Mouse (Mus musculus) bone marrow, adult 2 months (tissue): ENCODE data around the gene Gm28308. TPM values are rescaled to one million over a fixed set of nuclear protein-coding genes. Genes with fewer than 3 reads are reported as not detected.

Source experiments
- H3K27ac ChIP-seq: fragments of 200-500 bp; 2 replicates; pipeline ENCODE4 v1.5.1; 2012; ENCODE audit warnings: low read depth, mild to moderate bottlenecking, control low read depth, inconsistent platforms, low read length; ENCODE audit not compliant: control insufficient read depth, poor library complexity, insufficient read depth
- H3K4me1 ChIP-seq: fragments of 200-500 bp; 2 replicates; pipeline ENCODE4 v1.6.1; 2011; ENCODE audit warnings: low read length; ENCODE audit not compliant: control insufficient read depth, insufficient read depth
- H3K4me3 ChIP-seq: fragments of 200-500 bp; replicated peaks from 2 replicates; pipeline ENCODE3; 2011; ENCODE audit warnings: mild to moderate bottlenecking, low read depth, low read length, control low read depth; ENCODE audit not compliant: control insufficient read depth
- CTCF ChIP-seq: fragments of 200-500 bp; IDR thresholded peaks from 2 replicates; pipeline ENCODE4 v1.5.1; 2011; ENCODE audit warnings: low read length, control low read depth; ENCODE audit not compliant: control insufficient read depth, insufficient read depth
- POLR2A ChIP-seq: fragments of 200-500 bp; IDR thresholded peaks from 2 replicates; pipeline ENCODE4 v1.6.1; 2011; ENCODE audit warnings: low read depth, mild to moderate bottlenecking, control low read depth, low read length, borderline replicate concordance; ENCODE audit not compliant: control insufficient read depth
- WGBS: fragments of 180-500 bp; shearing (Covaris S2); methylation state at CpG from one replicate; pipeline ENCODE4 v1.1.7; 2018; 5-methylcytosine and 5-hydroxymethylcytosine counted together
- polyA plus RNA-seq: library from polyadenylated mRNA; stranded (reverse); fragments of >200 nt; gene quantifications from 2 replicates; pipeline ENCODE4 v1.2.4, GENCODE M21; 2011; ENCODE audit warnings: low replicate concordance; ENCODE audit not compliant: missing spikeins, insufficient read depth, insufficient read length

Gm28308 gene
- polyA plus RNA-seq, 1 experiment = not detected

DNA sequence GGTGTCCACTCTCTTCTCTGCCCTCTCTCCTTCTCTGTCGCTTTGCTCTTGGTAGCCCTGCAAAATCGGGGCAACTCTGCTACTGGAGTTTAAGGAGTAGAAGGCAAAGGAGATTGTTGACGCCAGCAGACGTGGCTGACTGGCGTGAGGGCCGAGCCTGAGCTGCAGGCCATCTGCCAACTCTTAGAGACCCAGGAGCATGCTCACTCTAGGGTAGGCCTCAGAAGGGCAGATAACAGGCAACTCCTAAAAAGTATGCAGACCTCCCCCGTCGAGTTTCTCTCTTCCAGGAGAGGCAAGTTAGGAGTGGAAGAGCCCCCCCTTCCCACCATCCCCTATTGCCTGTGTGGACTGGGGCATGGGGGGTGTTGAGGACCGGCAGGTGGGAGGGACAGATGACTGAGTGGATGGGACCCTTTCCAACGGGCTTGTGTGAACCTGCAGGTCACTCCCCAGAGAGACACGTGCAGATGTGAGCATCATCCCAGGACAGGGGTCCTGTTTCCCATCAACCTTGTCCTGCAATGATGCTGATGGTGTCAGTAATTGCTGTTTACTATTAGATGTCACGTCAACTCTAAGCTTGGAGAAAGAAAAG is 53.9 kb downstream of the Gm28308 start:
- no peak for TF ChIP-seq POLR2A
- Histone ChIP-seq H3K27ac (no peak overlapping the region), H3K4me1 (no peaks in the 10 kb centered on the region), H3K4me3 (no peak overlapping the region)
- WGBS = 31% methylated on average over 12 of the region's 12 CpGs

DNA sequence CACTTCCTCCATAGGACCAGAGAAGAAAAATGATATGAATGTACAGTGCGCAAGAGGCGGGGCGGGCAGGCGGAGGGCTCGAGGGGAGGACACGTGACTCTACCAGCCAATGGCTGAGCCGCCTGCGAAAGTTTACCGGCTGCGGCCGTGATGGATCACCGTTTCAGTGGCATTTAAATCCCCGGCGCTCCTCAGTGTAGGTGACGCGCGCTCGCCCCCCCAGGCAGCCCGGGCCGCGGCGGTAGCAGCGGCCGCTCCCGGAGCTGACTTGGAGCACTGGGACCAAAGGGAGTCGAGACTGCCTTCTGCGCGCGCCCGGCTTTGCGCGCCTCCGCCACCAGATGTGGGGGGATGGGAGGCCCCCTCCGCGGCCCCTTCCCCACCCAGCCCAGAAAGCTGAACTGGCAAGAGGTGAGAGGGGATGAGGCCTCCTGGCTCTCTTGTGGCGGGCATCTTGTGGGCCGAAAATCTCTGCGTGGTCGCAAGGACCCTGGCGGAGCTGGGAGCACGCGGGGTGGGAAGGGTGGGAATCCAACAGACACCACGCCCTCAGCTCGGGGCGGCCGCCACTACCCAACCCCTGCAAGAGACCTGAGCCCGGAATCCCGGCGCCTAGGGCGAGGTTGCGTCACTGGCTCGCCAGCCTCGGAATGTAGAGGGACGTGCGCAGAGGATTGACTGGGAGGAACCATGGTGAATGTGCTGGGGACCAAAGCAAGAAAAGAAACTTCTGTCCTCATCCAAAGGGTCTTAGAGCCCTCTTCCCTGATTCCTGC is 54.7 kb downstream of the Gm28308 start, which contains the start of gene Hoxa1:
TSS of gene Hoxa1 (minus strand) at position 42 of the 776 bp plus-strand sequence.
- Histone ChIP-seq H3K4me3 (peak within 1 kb of the TSS; percentile 48), H3K27ac (no peak within 1 kb of the TSS), H3K4me1 (no peaks in the 10 kb centered on the region)
- under 1% methylated on average over 55 of the region's 55 CpGs for WGBS
- TF ChIP-seq POLR2A = no peak
- TF ChIP-seq CTCF = no peak

DNA sequence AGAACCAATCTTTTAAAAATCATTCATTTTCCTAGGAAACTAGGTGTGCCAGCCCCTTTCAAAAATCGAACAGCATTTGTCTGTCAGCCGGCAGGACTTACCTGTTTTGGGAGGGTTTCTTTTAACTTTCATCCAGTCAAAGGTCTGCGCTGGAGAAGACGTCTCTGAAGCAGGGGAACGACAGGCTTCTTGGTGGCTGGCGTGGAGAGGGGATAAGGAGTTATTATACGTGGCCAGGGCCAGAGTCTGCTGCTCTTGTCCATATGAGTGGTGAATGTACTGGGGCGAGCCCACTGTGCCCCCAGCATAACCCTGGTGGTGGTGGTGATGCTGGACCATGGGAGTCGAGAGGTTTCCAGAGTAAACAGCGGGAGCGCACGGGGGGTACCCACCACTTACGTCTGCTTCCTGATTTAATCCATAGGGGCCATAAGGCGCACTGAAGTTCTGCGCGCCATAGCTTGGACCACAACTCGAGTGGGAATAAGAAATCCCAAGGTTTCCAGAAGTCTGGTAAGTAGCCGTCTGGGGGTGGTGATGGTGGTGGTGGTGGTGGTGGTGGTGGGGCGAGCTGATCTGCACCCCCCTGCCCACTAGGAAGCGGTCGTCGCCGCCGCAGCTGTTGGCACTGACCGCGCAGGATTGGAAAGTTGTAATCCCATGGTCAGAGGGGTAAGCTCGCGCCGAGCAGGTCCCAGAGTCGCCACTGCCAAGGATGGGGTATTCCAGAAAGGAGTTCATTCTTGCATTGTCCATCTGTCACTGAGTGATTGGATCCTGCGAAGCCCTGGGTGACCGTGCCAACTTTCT is 55.5 kb downstream of the Gm28308 start:
- H3K4me1 ChIP-seq = no peaks in the 10 kb centered on the region

DNA sequence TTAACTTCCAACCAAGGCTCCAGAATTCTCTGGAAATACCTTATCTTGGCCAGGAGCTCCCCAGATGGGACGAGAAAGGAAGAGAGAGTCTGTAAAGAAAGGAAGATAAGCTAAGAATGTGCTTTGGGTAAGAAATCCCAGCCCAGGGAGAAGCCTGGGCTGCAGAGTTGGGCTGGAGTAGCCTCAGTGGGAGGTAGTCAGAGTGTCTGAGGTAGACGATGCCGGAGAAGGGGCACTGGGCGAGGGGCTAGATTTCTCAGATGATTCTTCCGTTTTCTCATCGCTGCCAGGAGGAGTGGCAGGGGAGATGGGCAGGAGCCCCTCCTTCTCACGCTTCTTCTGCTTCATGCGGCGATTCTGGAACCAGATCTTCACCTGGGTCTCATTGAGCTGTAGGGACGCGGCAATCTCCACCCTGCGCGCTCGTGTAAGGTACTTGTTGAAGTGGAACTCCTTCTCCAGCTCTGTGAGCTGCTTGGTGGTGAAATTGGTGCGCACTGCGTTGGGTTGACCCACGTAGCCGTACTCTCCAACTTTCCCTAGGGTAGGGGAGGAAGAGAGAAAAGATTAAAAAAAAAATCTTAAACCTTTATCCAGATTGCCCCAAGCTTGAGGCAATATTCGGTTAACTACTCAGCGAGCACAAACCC is 56.5 kb downstream of the Gm28308 start:
- TF ChIP-seq CTCF (no peak), POLR2A (no peak)
- H3K4me3 ChIP-seq = no peak overlapping the region
- no peak overlapping the region for H3K27ac ChIP-seq
- H3K4me1 ChIP-seq = no peaks in the 10 kb centered on the region
- 16% methylated on average over 20 of the region's 20 CpGs for WGBS

More for the DNA sequence above, 55.5 kb downstream of the Gm28308 start:
- WGBS = 4% methylated on average over 32 of the region's 32 CpGs
- Histone ChIP-seq H3K4me3 (peak overlapping the region; percentile 48), H3K27ac (no peak overlapping the region)
- TF ChIP-seq POLR2A = no peak
- no peak for TF ChIP-seq CTCF

DNA sequence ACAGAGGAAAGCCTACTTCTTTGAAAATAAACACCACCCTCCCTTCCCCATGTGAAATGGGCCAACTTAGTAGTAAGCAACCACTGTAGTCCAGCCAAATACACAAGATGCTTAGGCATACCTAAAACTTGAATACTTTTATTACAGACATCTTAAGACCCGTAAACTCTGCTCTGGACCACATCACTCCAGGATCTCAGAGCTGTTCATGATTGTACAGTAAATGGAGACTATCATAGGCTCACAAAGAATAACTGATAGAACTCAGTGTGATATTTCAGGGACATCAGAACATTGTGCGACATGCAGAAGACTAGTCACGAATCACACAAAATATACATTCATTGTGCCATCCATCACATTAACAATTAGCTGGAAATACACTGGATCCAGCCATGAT is 57.7 kb downstream of the Gm28308 start:
- Histone ChIP-seq H3K4me1 (no peaks in the 10 kb centered on the region), H3K4me3 (no peak overlapping the region), H3K27ac (no peak overlapping the region)
- WGBS = 82% methylated on average over 3 of the region's 3 CpGs
- TF ChIP-seq POLR2A (no peak), CTCF (no peak)

DNA sequence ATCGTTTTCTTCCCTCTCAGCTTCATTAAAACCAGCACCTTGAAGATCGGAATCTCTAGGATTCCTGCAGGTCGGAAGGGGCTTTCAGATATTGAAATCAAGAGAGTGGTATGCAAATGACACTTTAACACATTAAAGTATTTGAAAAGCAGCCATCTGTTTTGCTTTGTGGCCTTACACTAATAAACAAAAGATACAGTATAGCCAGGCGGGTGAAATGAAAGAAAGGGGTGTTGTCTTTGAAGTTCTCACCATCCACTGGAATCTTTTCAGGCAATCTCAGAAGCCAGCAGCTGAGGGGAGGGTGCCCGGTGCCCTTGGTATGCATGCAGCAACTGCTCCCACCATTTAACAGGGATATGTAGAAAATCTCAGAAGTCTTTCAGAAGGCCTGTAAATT is 59.1 kb downstream of the Gm28308 start:
- TF ChIP-seq POLR2A (no peak), CTCF (no peak)
- H3K4me1 ChIP-seq = no peaks in the 10 kb centered on the region
- WGBS = 75% methylated on average over 5 of the region's 5 CpGs
- H3K4me3 ChIP-seq = no peak overlapping the region
- H3K27ac ChIP-seq = no peak overlapping the region

DNA sequence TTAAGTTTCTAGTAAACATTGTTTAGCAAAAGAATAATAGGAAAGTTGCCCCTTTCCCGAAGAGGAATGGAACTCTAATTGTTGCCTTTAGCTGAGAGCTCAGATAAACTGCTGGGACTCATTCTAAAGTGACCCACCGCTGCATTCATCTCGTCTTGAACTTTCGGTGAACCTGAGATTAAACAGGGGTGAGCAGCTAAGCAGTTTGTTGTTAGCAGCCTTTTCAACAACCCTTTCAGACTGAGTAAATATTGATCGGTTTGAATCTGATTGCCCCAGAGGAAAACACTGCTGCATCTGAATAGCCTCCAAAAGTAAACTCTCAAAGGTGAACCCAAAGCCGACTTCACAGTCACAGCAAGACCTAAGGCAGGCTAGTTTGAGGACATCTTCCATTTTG is 59.9 kb downstream of the Gm28308 start:
- 24% methylated on average over 6 of the region's 6 CpGs for WGBS
- H3K4me3 ChIP-seq = no peak overlapping the region
- no peak overlapping the region for H3K27ac ChIP-seq
- H3K4me1 ChIP-seq = no peaks in the 10 kb centered on the region
- TF ChIP-seq POLR2A (no peak), CTCF (no peak)
